Mouse (Mus musculus) lung, postnatal 14 days (tissue): ENCODE data around the gene Ctcfl.

Source experiments
- DNase-seq: peaks from one replicate; pipeline ENCODE4 v3.0.0; 2021

Gene Ctcfl

GRCm38 (mm10) chr2:173082706-173083105 lies 36.6 kb downstream of the Ctcfl start:
- DNase-seq, result no peak

GRCm38 (mm10) chr2:173080785-173081241 lies 38.5 kb downstream of the Ctcfl start:
- DNase-seq, result peak; percentile 84

- no peak for DNase-seq
These were observed 39.4 kb downstream of the Ctcfl start for GRCm38 (mm10) chr2:173079766-173080549.

DNA sequence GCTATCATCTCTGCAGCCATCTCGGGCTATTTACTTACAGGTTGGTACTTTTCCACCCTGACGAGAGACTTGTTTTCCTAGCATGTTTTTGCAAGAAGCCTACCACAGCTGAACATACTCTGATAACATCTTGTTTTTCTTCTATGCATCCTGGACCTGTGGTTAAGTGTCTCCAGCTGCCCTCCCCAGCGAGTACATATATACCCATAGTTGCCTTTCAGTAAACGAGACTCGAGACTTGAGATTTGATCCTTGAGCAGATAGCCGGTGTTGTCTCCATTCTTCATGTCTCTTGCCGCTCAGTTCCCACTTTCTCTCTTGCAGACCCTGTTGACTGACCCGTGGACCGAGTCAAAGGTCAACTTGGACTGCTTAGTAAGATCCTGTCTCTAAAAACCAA lies 42.4 kb downstream of the Ctcfl start:
- DNase-seq, result no peak

- no peak for DNase-seq
These were observed 45.7 kb downstream of the Ctcfl start for GRCm38 (mm10) chr2:173073666-173074065.

DNA sequence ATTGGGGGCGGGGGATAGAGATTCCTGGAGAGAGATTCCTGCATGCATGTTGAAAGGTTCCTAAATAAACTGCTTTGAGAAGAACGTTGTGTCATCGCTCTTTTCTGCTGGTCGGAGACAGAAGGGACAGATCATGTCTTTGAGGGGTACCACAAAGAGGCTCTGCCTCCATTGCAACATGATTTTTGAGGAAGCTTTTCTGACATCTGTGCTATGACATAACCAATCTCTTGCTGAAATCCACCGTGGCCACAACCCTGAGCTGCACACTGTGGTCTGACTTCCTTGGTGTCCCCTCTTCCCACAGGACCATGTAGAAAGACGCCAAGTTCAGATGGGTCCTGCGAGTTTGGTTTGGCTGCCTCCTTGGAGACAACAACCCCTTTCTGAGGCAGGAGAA lies 46.4 kb downstream of the Ctcfl start:
- DNase-seq, result no peak

GRCm38 (mm10) chr2:173064864-173065263 lies 54.5 kb downstream of the Ctcfl start:
- DNase-seq, result no peak

DNA sequence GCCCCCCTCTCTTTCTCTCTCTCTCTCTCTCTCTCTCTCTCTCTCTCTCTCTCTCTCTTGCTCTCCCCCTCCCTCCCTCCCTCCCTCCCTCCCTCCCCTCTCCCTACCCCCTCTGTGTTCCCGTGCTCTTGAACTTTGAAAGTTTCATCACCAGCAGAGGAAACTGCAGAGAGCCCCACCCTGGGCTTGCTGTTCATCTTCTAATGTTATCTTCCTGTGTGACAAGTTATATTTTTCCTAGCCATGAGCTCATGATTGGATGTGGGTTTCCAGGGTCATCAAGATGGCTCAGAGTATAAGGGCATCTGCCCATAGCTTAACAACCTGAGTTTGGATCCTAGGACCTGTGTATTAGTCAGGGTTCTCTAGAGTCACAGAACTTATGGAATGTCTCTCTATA lies 56.1 kb downstream of the Ctcfl start:
- no peak for DNase-seq

GRCm38 (mm10) chr2:173061443-173062351 lies 57.6 kb downstream of the Ctcfl start:
- DNase-seq, result no peak

DNA sequence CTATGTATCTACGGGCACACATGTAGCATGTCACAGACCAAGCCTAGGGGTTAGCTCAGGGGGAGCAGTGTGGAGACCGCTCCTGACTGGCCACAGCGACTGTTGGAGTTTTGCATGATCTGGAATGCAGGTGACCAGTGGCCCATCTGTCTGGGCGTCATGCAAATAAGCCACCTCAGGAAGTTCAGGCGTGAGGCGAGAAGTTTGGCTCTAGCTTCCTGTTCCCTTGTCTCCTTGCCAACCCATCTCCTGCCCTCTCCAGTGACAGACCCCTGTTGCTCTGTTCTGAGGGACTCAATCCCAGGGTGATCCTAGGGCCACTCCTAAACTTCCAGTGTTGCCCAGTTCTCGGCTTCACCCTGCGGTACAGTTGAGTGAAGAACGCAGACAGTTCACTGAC lies 58.9 kb downstream of the Ctcfl start:
- DNase-seq, result no peak

- DNase-seq, result no peak
These were observed 61.1 kb downstream of the Ctcfl start for GRCm38 (mm10) chr2:173058263-173058662.

GRCm38 (mm10) chr2:173057623-173058022 lies 61.7 kb downstream of the Ctcfl start:
- no peak for DNase-seq

DNA sequence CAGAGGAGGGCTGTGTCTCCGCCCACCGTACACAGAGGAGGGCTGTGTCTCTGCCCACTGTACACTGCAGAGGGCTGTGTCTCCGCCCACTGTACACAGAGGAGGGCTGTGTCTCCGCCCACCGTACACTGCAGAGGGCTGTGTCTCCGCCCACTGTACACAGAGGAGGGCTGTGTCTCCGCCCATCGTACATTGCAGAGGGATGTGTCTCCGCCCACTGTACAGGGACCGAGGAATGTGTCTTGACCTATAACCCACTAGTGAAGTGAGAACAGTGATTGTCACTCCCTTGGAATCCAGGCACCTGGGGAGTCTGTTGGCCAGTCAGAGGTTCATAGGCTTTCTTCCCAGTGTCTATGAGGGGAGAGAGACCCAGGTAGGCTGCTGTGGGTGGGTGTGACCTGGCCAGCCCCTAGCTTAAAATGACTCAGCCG lies 62.4 kb downstream of the Ctcfl start:
- no peak for DNase-seq

- DNase-seq, result no peak
These were observed 62.9 kb downstream of the Ctcfl start for GRCm38 (mm10) chr2:173056303-173056881.

DNA sequence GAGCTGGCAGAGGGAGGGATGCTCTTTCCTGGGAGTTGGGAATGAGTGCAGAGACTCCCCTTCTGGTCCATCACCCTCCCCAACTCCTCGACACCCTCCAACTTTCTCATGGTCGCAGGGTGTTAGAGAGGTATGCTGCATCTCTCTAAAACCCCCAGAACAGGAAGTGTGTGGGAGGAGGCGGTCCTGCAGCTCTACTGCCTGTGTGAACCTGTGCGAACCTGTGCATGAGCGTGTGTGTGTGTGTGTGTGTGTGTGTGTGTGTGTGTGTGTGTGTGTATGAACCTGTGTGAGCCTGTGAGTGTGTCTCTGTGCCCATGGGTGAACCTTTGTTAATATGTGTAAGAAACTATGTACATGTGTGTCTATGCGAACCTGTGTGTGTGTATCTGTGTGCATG lies 65.5 kb downstream of the Ctcfl start:
- DNase-seq, result no peak

GRCm38 (mm10) chr2:173052881-173053280 lies 66.4 kb downstream of the Ctcfl start:
- no peak for DNase-seq

GRCm38 (mm10) chr2:173050604-173051382 lies 68.5 kb downstream of the Ctcfl start:
- DNase-seq, result no peak

- DNase-seq, result no peak
These were observed 69.5 kb downstream of the Ctcfl start for GRCm38 (mm10) chr2:173049817-173050216.

GRCm38 (mm10) chr2:173049231-173049630 lies 70.1 kb downstream of the Ctcfl start:
- DNase-seq, result no peak

DNA sequence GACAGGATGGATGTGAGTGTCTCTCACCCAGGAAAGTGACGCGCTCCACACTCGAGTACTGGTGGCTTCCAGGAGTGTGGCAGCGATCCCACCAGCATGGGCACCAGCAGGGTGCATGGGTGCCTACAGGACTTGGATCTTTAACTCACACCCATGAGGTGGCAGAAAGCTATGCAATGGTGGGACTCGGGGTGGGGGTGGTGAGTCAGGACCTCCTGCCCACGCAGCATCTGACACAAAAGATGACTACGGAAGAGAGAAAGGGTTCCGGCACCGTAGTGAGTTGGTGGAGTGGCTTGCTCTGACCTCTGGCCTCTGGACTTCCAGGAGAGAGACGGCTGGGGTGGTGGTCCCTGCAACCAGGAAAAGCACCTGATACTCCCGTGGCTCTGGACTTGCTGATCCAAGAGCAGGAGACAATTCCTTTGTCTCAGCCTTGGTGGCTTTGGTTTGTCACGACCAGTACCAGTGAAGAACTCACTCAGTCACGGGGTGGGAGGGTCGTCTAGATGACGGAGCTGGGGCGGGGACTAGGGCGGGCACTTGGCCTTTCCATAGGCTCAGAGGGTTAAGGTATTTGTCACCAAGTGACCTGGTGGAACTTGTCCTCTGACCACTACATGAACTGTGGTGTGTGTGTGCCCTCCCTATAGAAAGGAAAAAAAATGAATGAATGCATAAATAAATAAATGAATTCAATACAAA lies 71.1 kb downstream of the Ctcfl start:
- DNase-seq, result no peak

DNA sequence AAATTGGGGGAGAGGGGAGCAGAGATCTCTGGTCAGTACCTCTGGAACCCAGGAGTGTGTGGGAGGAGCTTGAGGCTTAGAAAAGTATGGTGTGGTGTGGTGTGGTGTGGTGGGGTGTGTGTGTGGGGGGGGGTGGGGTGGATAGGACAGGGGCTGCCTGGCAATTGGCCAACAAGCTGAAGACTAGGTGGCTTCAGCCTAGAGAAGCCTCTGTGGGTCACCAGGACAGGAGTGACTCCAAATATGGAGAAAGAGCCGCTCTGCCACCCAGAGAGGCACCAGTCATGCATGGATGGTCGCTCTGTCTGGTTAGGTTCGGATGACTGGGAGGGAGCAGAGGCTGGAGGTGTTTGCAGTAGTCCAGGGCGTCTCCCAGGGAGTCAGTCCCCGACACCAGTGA lies 71.9 kb downstream of the Ctcfl start:
- no peak for DNase-seq
